Mouse (Mus musculus): ENCODE measurements at regions not wholly inside any gene's neighbourhood (a gene's known extent, or its start where the extent isn't known, plus 50 kb on each side); places are given as distances from the start of the nearest gene placed in this dataset.

- DNase-seq (ENCODE audit: low read depth, low spot score) = no peak
- no peaks in the 10 kb centered on the region for H3K27me3 ChIP-seq (ENCODE audit: control insufficient read depth in 1 of 2, insufficient read depth in 2 of 2, low read length in 2 of 2)
- H3K4me3 ChIP-seq (ENCODE audit: control insufficient read depth in 1 of 2, insufficient read depth in 1 of 2, low read depth in 2 of 2, low read length in 2 of 2) = no peak overlapping the region
- TF ChIP-seq MEF2A (IDR thresholded peaks at IDR 0.05; ENCODE audit: extremely low read depth, insufficient replicate concordance, low read depth, low read length, poor library complexity, severe bottlenecking) (no peak), E2F4 (IDR thresholded peaks at IDR 0.05; ENCODE audit: borderline replicate concordance, low read depth, low read length) (no peak), POLR2A (IDR thresholded peaks at IDR 0.05; ENCODE audit: control insufficient read depth in 1 of 2, insufficient read depth in 1 of 2, low read depth in 1 of 2, low read length in 2 of 2, poor library complexity in 1 of 2) (no peak), EP300 (IDR thresholded peaks at IDR 0.05; ENCODE audit: low read depth in 1 of 2, low read length in 2 of 2) (no peak), POLR2AphosphoS5 (IDR thresholded peaks at IDR 0.05; ENCODE audit: borderline replicate concordance, low read depth, low read length) (no peak)
- no peak overlapping the region for H3K27ac ChIP-seq (ENCODE audit: control insufficient read depth, low read depth, low read length)
- no peaks in the 10 kb centered on the region for H3K9me3 ChIP-seq (replicated peaks; ENCODE audit: insufficient read depth, low read length)
- no peaks in the 10 kb centered on the region for H3K36me3 ChIP-seq (ENCODE audit: control insufficient read depth in 1 of 2, insufficient read depth in 2 of 2, low read length in 2 of 2)
- no peaks in the 10 kb centered on the region for H3K4me1 ChIP-seq (ENCODE audit: control insufficient read depth in 1 of 2, insufficient read depth in 2 of 2, low read length in 2 of 2)
- no peak overlapping the region for H3K9ac ChIP-seq (ENCODE audit: control insufficient read depth, low read depth, low read length, poor library complexity, severe bottlenecking)
- no peaks in the 10 kb centered on the region for H3K79me2 ChIP-seq (ENCODE audit: control insufficient read depth, insufficient read depth, low read length, poor library complexity)
Observed at GRCm38 (mm10) chr17:9841103-9841502, 171.6 kb upstream of the Pabpc6 start.

GRCm38 (mm10) chr17:9839256-9839655 is 169.7 kb upstream of the Pabpc6 start:
- no peak overlapping the region for H3K4me3 ChIP-seq (ENCODE audit: control insufficient read depth in 1 of 2, insufficient read depth in 1 of 2, low read depth in 2 of 2, low read length in 2 of 2)
- no peak overlapping the region for H3K9ac ChIP-seq (ENCODE audit: control insufficient read depth, low read depth, low read length, poor library complexity, severe bottlenecking)
- no peaks in the 10 kb centered on the region for H3K36me3 ChIP-seq (ENCODE audit: control insufficient read depth in 1 of 2, insufficient read depth in 2 of 2, low read length in 2 of 2)
- no peaks in the 10 kb centered on the region for H3K4me1 ChIP-seq (ENCODE audit: control insufficient read depth in 1 of 2, insufficient read depth in 2 of 2, low read length in 2 of 2)
- DNase-seq (ENCODE audit: low read depth, low spot score) = no peak
- H3K27ac ChIP-seq (ENCODE audit: control insufficient read depth, low read depth, low read length) = no peak overlapping the region
- no peaks in the 10 kb centered on the region for H3K79me2 ChIP-seq (ENCODE audit: control insufficient read depth, insufficient read depth, low read length, poor library complexity)
- no peaks in the 10 kb centered on the region for H3K27me3 ChIP-seq (ENCODE audit: control insufficient read depth in 1 of 2, insufficient read depth in 2 of 2, low read length in 2 of 2)
- TF ChIP-seq TCF12 (IDR thresholded peaks at IDR 0.05; ENCODE audit: low read depth, low read length) (no peak), NRF1 (IDR thresholded peaks at IDR 0.05; ENCODE audit: insufficient read depth, low read depth, low read length, poor library complexity, severe bottlenecking) (no peak), MAX (IDR thresholded peaks at IDR 0.05; ENCODE audit: low read length) (no peak), ZC3H11A (IDR thresholded peaks at IDR 0.05; ENCODE audit: low read depth, low read length) (no peak), ZNF384 (IDR thresholded peaks at IDR 0.05; ENCODE audit: low read depth, low read length) (no peak), JUND (IDR thresholded peaks at IDR 0.05; ENCODE audit: low read depth, low read length) (no peak), ETS1 (IDR thresholded peaks at IDR 0.05; ENCODE audit: low read depth, low read length) (no peak), CHD1 (IDR thresholded peaks at IDR 0.05; ENCODE audit: low read depth, low read length) (no peak), RAD21 (IDR thresholded peaks at IDR 0.05; ENCODE audit: low read depth, low read length) (no peak), E2F4 (IDR thresholded peaks at IDR 0.05; ENCODE audit: borderline replicate concordance, low read depth, low read length) (no peak), MAFK (IDR thresholded peaks at IDR 0.05; ENCODE audit: borderline replicate concordance, low read depth, low read length) (no peak), SMC3 (IDR thresholded peaks at IDR 0.05; ENCODE audit: low read depth, low read length) (no peak)
- H3K9me3 ChIP-seq (replicated peaks; ENCODE audit: insufficient read depth, low read length) = no peaks in the 10 kb centered on the region
